In genomic region chr6:94053920-94054319, GRCm38 (mm10) we compare ENCODE assay signal across 9 mouse cellular contexts.
DNase-seq lines count a peak whose midpoint lies in the region; ATAC-seq and TF ChIP-seq lines count a peak whose summit lies in the region.
"Had no signal": no experiment of that assay in that cellular context is flagged by ENCODE, and none has a peak within 500 bp of the region (broad histone marks: within the 10 kb centered on the region; RNA-seq: fewer than 3 reads in every experiment).

No protein-coding gene starts in this region.

- ATAC-seq in forebrain, embryonic 11.5 days (replicated peaks; ENCODE audit: low FRiP score): no peak
- ATAC-seq in forebrain, embryonic 16.5 days: no peak; the same call in 1 of the 2 replicates
- ATAC-seq in monocyte, adult 5-6 weeks (replicated peaks; ENCODE audit: insufficient number of reproducible peaks, low FRiP score, low TSS enrichment, poor library complexity, severe bottlenecking): no peak

- no peak overlapping the region for H3K27ac ChIP-seq in forebrain, embryonic 11.5 days (ENCODE audit: low read depth, low read length)
- H3K27ac ChIP-seq in forebrain, embryonic 16.5 days (ENCODE audit: low read length): no peak overlapping the region
- no peak overlapping the region for H3K27ac ChIP-seq in testis, adult 2 months (ENCODE audit: control insufficient read depth, insufficient read depth, low read depth, low read length)

- H3K9me3 ChIP-seq in forebrain, embryonic 11.5 days (ENCODE audit: control insufficient read depth, low read length): no peaks in the 10 kb centered on the region
- H3K9me3 ChIP-seq in forebrain, embryonic 16.5 days (ENCODE audit: control insufficient read depth, low read length): no peaks in the 10 kb centered on the region

- no peaks in the 10 kb centered on the region for H3K36me3 ChIP-seq in forebrain, embryonic 11.5 days (ENCODE audit: control insufficient read depth, insufficient read depth, low read length)
- no peaks in the 10 kb centered on the region for H3K36me3 ChIP-seq in forebrain, embryonic 16.5 days (ENCODE audit: control insufficient read depth, insufficient read depth)
- H3K36me3 ChIP-seq in testis, adult 2 months (ENCODE audit: control insufficient read depth, insufficient read depth, low read length): no peaks in the 10 kb centered on the region

- no peak for TF ChIP-seq POLR2A in testis, adult 2 months (IDR thresholded peaks at IDR 0.05; ENCODE audit: control insufficient read depth, low read depth, low read length)

- no peak overlapping the region for H3K4me3 ChIP-seq in forebrain, embryonic 11.5 days (ENCODE audit: low read depth, low read length)
- no peak overlapping the region for H3K4me3 ChIP-seq in forebrain, embryonic 16.5 days (replicated peaks; ENCODE audit: low read length)
- H3K4me3 ChIP-seq in testis, adult 2 months (ENCODE audit: control insufficient read depth, low read depth, low read length): no peak overlapping the region
- H3K4me3 ChIP-seq: megakaryocyte, embryonic 14.5 days had no signal

- 4% methylated on average over 1 of the region's 1 CpGs for WGBS in forebrain, embryonic 11.5 days
- WGBS in forebrain, embryonic 16.5 days: 8% methylated on average over 1 of the region's 1 CpGs

- H3K9ac ChIP-seq in forebrain, embryonic 11.5 days (ENCODE audit: low read length): no peak overlapping the region
- H3K9ac ChIP-seq in forebrain, embryonic 16.5 days (replicated peaks; ENCODE audit: low read depth, low read length): no peak overlapping the region

- peak; percentile 30; the same call in 1 of the 2 replicates for TF ChIP-seq CTCF in testis, adult 2 months (IDR thresholded peaks at IDR 0.05; ENCODE audit: control insufficient read depth, insufficient read depth, insufficient replicate concordance, low read depth, low read length)

- no peak overlapping the region for H3K4me2 ChIP-seq in forebrain, embryonic 11.5 days (ENCODE audit: low read depth, low read length, severe bottlenecking)
- no peak overlapping the region for H3K4me2 ChIP-seq in forebrain, embryonic 16.5 days (ENCODE audit: low read length)

- H3K4me1 ChIP-seq in forebrain, embryonic 11.5 days (replicated peaks; ENCODE audit: control insufficient read depth, insufficient read depth, low read length): no peaks in the 10 kb centered on the region
- no peaks in the 10 kb centered on the region for H3K4me1 ChIP-seq in forebrain, embryonic 16.5 days (replicated peaks; ENCODE audit: control insufficient read depth, insufficient read depth, low read length)
- no peaks in the 10 kb centered on the region for H3K4me1 ChIP-seq in testis, adult 2 months (ENCODE audit: control insufficient read depth, insufficient read depth, low read length)
- H3K4me1 ChIP-seq: megakaryocyte, embryonic 14.5 days had no signal

- H3K27me3 ChIP-seq in forebrain, embryonic 11.5 days (ENCODE audit: control insufficient read depth, insufficient read depth, low read length): no peaks in the 10 kb centered on the region
- H3K27me3 ChIP-seq in forebrain, embryonic 16.5 days (replicated peaks; ENCODE audit: control insufficient read depth, insufficient read depth, low read length): no peaks in the 10 kb centered on the region
- H3K27me3 ChIP-seq in testis, adult 2 months (ENCODE audit: control insufficient read depth, insufficient read depth, low read length): no peaks in the 10 kb centered on the region
- H3K27me3 ChIP-seq: megakaryocyte, embryonic 14.5 days had no signal

- DNase-seq in forebrain, embryonic 11.5 days (ENCODE audit: low spot score): peak; percentile 61
- DNase-seq in testis, postnatal 14 days (ENCODE audit: low spot score): no peak
- DNase-seq in embryo, embryonic 11 days: peak; percentile 69
- DNase-seq in kidney, postnatal 4 days: peak; percentile 68 to 73
- DNase-seq in lung, postnatal 4 days: peak; percentile 29 to 42
